Mouse (Mus musculus) limb, embryonic 12.5 days (tissue): ENCODE measurements around the gene Kcnip4. TPM values are rescaled to one million over a fixed set of nuclear protein-coding genes. Genes with fewer than 3 reads are reported as not detected.

Source experiments
- ATAC-seq: fragments of 200-750 bp; cut with Nextera tagmentation; 2 replicates; pipeline ENCODE4 v1.8.0; 2017; ENCODE audit warnings: low read depth, moderate TSS enrichment; ENCODE audit not compliant: insufficient number of reproducible peaks, insufficient read depth, low FRiP score, low TSS enrichment
- H3K27ac ChIP-seq: fragments of 300-500 bp; sonication (generic); 2 replicates; pipeline ENCODE4 v1.5.1; 2016; ENCODE audit warnings: mild to moderate bottlenecking, moderate library complexity
- H3K27me3 ChIP-seq: fragments of 300-500 bp; sonication (generic); 2 replicates; pipeline ENCODE4 v1.6.1; 2016; ENCODE audit warnings: mild to moderate bottlenecking, moderate library complexity
- H3K36me3 ChIP-seq: fragments of 300-500 bp; sonication (generic); 2 replicates; pipeline ENCODE4 v1.6.1; 2016; ENCODE audit warnings: mild to moderate bottlenecking, moderate library complexity
- H3K4me1 ChIP-seq: fragments of 300-500 bp; sonication (generic); replicated peaks from 2 replicates; pipeline ENCODE4 v1.6.1; 2016
- H3K4me2 ChIP-seq: fragments of 300-500 bp; sonication (generic); 2 replicates; pipeline ENCODE4 v1.6.1; 2016; ENCODE audit warnings: mild to moderate bottlenecking, moderate library complexity
- H3K4me3 ChIP-seq: fragments of 300-500 bp; sonication (generic); replicated peaks from 2 replicates; pipeline ENCODE4 v1.5.1; 2016; ENCODE audit warnings: mild to moderate bottlenecking
- H3K9ac ChIP-seq: fragments of 300-500 bp; sonication (generic); replicated peaks from 2 replicates; pipeline ENCODE4 v1.6.1; 2016; ENCODE audit warnings: mild to moderate bottlenecking, moderate library complexity
- H3K9me3 ChIP-seq: fragments of 300-500 bp; sonication (generic); 2 replicates; pipeline ENCODE4 v1.6.1; 2016; ENCODE audit warnings: mild to moderate bottlenecking, moderate library complexity
- WGBS: fragments of 180-500 bp; shearing (Covaris S2); methylation state at CpG from one replicate; pipeline ENCODE4 v1.1.7; 2016; 5-methylcytosine and 5-hydroxymethylcytosine counted together
- polyA plus RNA-seq: library from polyadenylated mRNA; unstranded; fragments of >200 nt; fragmentation: Nextera tagmentation; extraction: Ambion mirVana; gene quantifications from 2 replicates; pipeline ENCODE4 v1.2.1, GENCODE M21; 2016

The Kcnip4 gene
- polyA plus RNA-seq, result 1.9 and 2.2 TPM in 2 replicates

- peak; percentile 72; the same call in 1 of the 2 replicates for ATAC-seq
- Histone ChIP-seq H3K4me1 (no peaks in the 10 kb centered on the region), H3K4me2 (peak within 1 kb of the TSS; percentile 98), H3K27me3 (peaks cover 44% of the 10 kb centered on the region), H3K9ac (peak within 1 kb of the TSS; percentile 51), H3K36me3 (no peaks in the 10 kb centered on the region), H3K27ac (no peak within 1 kb of the TSS), H3K9me3 (no peaks in the 10 kb centered on the region), H3K4me3 (peak within 1 kb of the TSS; percentile 54)
- 1% methylated on average over 44 of the region's 50 CpGs for WGBS
Observed at GRCm38 (mm10) chr5:49524394-49525241, at the start of gene Kcnip4. TSS of gene Kcnip4 (minus strand) at chr5:49524907.

- 84% methylated on average over 4 of the region's 4 CpGs for WGBS
- H3K36me3 ChIP-seq, result no peaks in the 10 kb centered on the region
- no peaks in the 10 kb centered on the region for H3K9me3 ChIP-seq
- no peaks in the 10 kb centered on the region for H3K4me1 ChIP-seq
- ATAC-seq, result no peak
- H3K4me3 ChIP-seq, result no peak overlapping the region
- no peaks in the 10 kb centered on the region for H3K27me3 ChIP-seq
- no peak overlapping the region for H3K27ac ChIP-seq
- H3K4me2 ChIP-seq, result no peak overlapping the region
- no peak overlapping the region for H3K9ac ChIP-seq
Observed at GRCm38 (mm10) chr5:49571876-49572275, 47.2 kb upstream of the Kcnip4 start.

GRCm38 (mm10) chr5:49563751-49564150, 39.0 kb upstream of the Kcnip4 start:
- Histone ChIP-seq H3K36me3 (no peaks in the 10 kb centered on the region), H3K4me2 (no peak overlapping the region), H3K27ac (no peak overlapping the region), H3K9me3 (no peaks in the 10 kb centered on the region), H3K4me3 (no peak overlapping the region), H3K27me3 (no peaks in the 10 kb centered on the region), H3K4me1 (no peaks in the 10 kb centered on the region), H3K9ac (no peak overlapping the region)
- no peak for ATAC-seq
- WGBS, result 94% methylated on average over 4 of the region's 4 CpGs

- H3K9me3 ChIP-seq, result no peaks in the 10 kb centered on the region
- ATAC-seq, result no peak
- H3K9ac ChIP-seq, result no peak overlapping the region
- no peaks in the 10 kb centered on the region for H3K36me3 ChIP-seq
- no peak overlapping the region for H3K4me3 ChIP-seq
- H3K27ac ChIP-seq, result no peak overlapping the region
- no peaks in the 10 kb centered on the region for H3K27me3 ChIP-seq
- WGBS, result 86% methylated on average over 3 of the region's 3 CpGs
- no peak overlapping the region for H3K4me2 ChIP-seq
- H3K4me1 ChIP-seq, result no peaks in the 10 kb centered on the region
Observed at GRCm38 (mm10) chr5:49557436-49557835, 32.7 kb upstream of the Kcnip4 start.

GRCm38 (mm10) chr5:49547884-49548283, 23.2 kb upstream of the Kcnip4 start:
- no peak overlapping the region for H3K4me2 ChIP-seq
- no peaks in the 10 kb centered on the region for H3K9me3 ChIP-seq
- no peak overlapping the region for H3K4me3 ChIP-seq
- no peak overlapping the region for H3K27ac ChIP-seq
- WGBS, result 88% methylated on average over 3 of the region's 3 CpGs
- H3K36me3 ChIP-seq, result no peaks in the 10 kb centered on the region
- ATAC-seq, result no peak
- H3K27me3 ChIP-seq, result no peaks in the 10 kb centered on the region
- no peak overlapping the region for H3K9ac ChIP-seq
- H3K4me1 ChIP-seq, result no peaks in the 10 kb centered on the region

- no peak overlapping the region for H3K4me2 ChIP-seq
- H3K36me3 ChIP-seq, result no peaks in the 10 kb centered on the region
- no peak overlapping the region for H3K9ac ChIP-seq
- ATAC-seq, result peak; percentile 75
- WGBS, result 58% methylated on average over 8 of the region's 8 CpGs
- no peak overlapping the region for H3K4me3 ChIP-seq
- H3K9me3 ChIP-seq, result no peaks in the 10 kb centered on the region
- H3K27me3 ChIP-seq, result peaks cover 21% of the 10 kb centered on the region
- H3K4me1 ChIP-seq, result no peaks in the 10 kb centered on the region
- H3K27ac ChIP-seq, result no peak overlapping the region
Observed at GRCm38 (mm10) chr5:49529362-49529761, 4.7 kb upstream of the Kcnip4 start.

GRCm38 (mm10) chr5:49525242-49525612, 520 bp upstream of the Kcnip4 start:
- no peaks in the 10 kb centered on the region for H3K36me3 ChIP-seq
- no peak overlapping the region for H3K27ac ChIP-seq
- 67% methylated on average over 4 of the region's 4 CpGs for WGBS
- peaks cover 44% of the 10 kb centered on the region for H3K27me3 ChIP-seq
- peak overlapping the region; percentile 98; the same call in 1 of the 2 replicates for H3K4me2 ChIP-seq
- no peaks in the 10 kb centered on the region for H3K4me1 ChIP-seq
- no peak overlapping the region for H3K4me3 ChIP-seq
- no peaks in the 10 kb centered on the region for H3K9me3 ChIP-seq
- ATAC-seq, result no peak
- no peak overlapping the region for H3K9ac ChIP-seq

GRCm38 (mm10) chr5:49523997-49524393, 712 bp downstream of the Kcnip4 start:
- WGBS, result 9% methylated on average over 11 of the region's 11 CpGs

GRCm38 (mm10) chr5:49522986-49523385, 1.7 kb downstream of the Kcnip4 start:
- no peak overlapping the region for H3K4me3 ChIP-seq
- H3K27me3 ChIP-seq, result peaks cover 44% of the 10 kb centered on the region
- H3K9me3 ChIP-seq, result no peaks in the 10 kb centered on the region
- no peak for ATAC-seq
- no peak overlapping the region for H3K9ac ChIP-seq
- 79% methylated on average over 4 of the region's 4 CpGs for WGBS
- no peak overlapping the region for H3K27ac ChIP-seq
- no peak overlapping the region for H3K4me2 ChIP-seq
- no peaks in the 10 kb centered on the region for H3K36me3 ChIP-seq
- H3K4me1 ChIP-seq, result no peaks in the 10 kb centered on the region

More at GRCm38 (mm10) chr5:49523997-49524393, 712 bp downstream of the Kcnip4 start:
- Histone ChIP-seq H3K27ac (no peak overlapping the region), H3K27me3 (peaks cover 44% of the 10 kb centered on the region), H3K4me2 (peak overlapping the region; percentile 98), H3K36me3 (no peaks in the 10 kb centered on the region), H3K9ac (peak overlapping the region; percentile 51), H3K4me3 (peak overlapping the region; percentile 54), H3K9me3 (no peaks in the 10 kb centered on the region), H3K4me1 (no peaks in the 10 kb centered on the region)
- no peak for ATAC-seq

GRCm38 (mm10) chr5:49498743-49499142, 26.0 kb downstream of the Kcnip4 start:
- no peak overlapping the region for H3K27ac ChIP-seq
- no peaks in the 10 kb centered on the region for H3K9me3 ChIP-seq
- no peak overlapping the region for H3K4me3 ChIP-seq
- ATAC-seq, result no peak
- WGBS, result 86% methylated on average over 3 of the region's 3 CpGs
- no peaks in the 10 kb centered on the region for H3K27me3 ChIP-seq
- no peaks in the 10 kb centered on the region for H3K4me1 ChIP-seq
- no peak overlapping the region for H3K9ac ChIP-seq
- no peaks in the 10 kb centered on the region for H3K36me3 ChIP-seq
- no peak overlapping the region for H3K4me2 ChIP-seq

GRCm38 (mm10) chr5:49487270-49487669, 37.4 kb downstream of the Kcnip4 start:
- Histone ChIP-seq H3K4me3 (no peak overlapping the region), H3K9me3 (no peaks in the 10 kb centered on the region), H3K27me3 (no peaks in the 10 kb centered on the region), H3K36me3 (no peaks in the 10 kb centered on the region), H3K27ac (no peak overlapping the region), H3K4me2 (no peak overlapping the region), H3K4me1 (no peaks in the 10 kb centered on the region), H3K9ac (no peak overlapping the region)
- WGBS, result 85% methylated on average over 2 of the region's 2 CpGs
- no peak for ATAC-seq

GRCm38 (mm10) chr5:49470738-49471137, 54.0 kb downstream of the Kcnip4 start:
- Histone ChIP-seq H3K27me3 (no peaks in the 10 kb centered on the region), H3K36me3 (no peaks in the 10 kb centered on the region), H3K27ac (no peak overlapping the region), H3K4me3 (no peak overlapping the region), H3K9ac (no peak overlapping the region), H3K4me2 (no peak overlapping the region), H3K4me1 (no peaks in the 10 kb centered on the region), H3K9me3 (no peaks in the 10 kb centered on the region)
- 86% methylated on average over 2 of the region's 2 CpGs for WGBS
- ATAC-seq, result no peak
